Mouse (Mus musculus) intestine, postnatal 0 days (tissue): ENCODE measurements around the gene Sp2. TPM values are rescaled to one million over a fixed set of nuclear protein-coding genes. Genes with fewer than 3 reads are reported as not detected.

Experiments used
- ATAC-seq: fragments of 200-750 bp; cut with Nextera tagmentation; 2 replicates; pipeline ENCODE4 v1.8.0; 2017; ENCODE audit warnings: mild to moderate bottlenecking, moderate TSS enrichment, moderate library complexity
- H3K27ac ChIP-seq: fragments of 300-500 bp; sonication (generic); 2 replicates; pipeline ENCODE4 v1.5.1; 2014; ENCODE audit warnings: mild to moderate bottlenecking, low read depth, low read length, moderate library complexity
- H3K27me3 ChIP-seq: fragments of 300-500 bp; sonication (generic); replicated peaks from 2 replicates; pipeline ENCODE4 v1.6.1; 2014; ENCODE audit warnings: low read length, mixed read lengths; ENCODE audit not compliant: control insufficient read depth, insufficient read depth
- H3K36me3 ChIP-seq: fragments of 300-500 bp; sonication (generic); 2 replicates; pipeline ENCODE4 v1.6.1; 2014; ENCODE audit warnings: mild to moderate bottlenecking, moderate library complexity; ENCODE audit not compliant: control insufficient read depth, insufficient read depth
- H3K4me1 ChIP-seq: fragments of 300-500 bp; sonication (generic); replicated peaks from 2 replicates; pipeline ENCODE4 v1.6.1; 2014; ENCODE audit warnings: antibody characterized with exemption, low read length, mixed read lengths; ENCODE audit not compliant: control insufficient read depth, insufficient read depth
- H3K4me2 ChIP-seq: fragments of 300-500 bp; sonication (generic); replicated peaks from 2 replicates; pipeline ENCODE4 v1.6.1; 2014; ENCODE audit warnings: low read depth, mild to moderate bottlenecking, moderate library complexity
- H3K4me3 ChIP-seq: fragments of 300-500 bp; sonication (generic); 2 replicates; pipeline ENCODE4 v1.5.1; 2014; ENCODE audit warnings: low read depth, low read length
- H3K9ac ChIP-seq: fragments of 300-500 bp; sonication (generic); 2 replicates; pipeline ENCODE4 v1.6.1; 2014; ENCODE audit warnings: mild to moderate bottlenecking, low read depth, low read length
- H3K9me3 ChIP-seq: fragments of 300-500 bp; sonication (generic); 2 replicates; pipeline ENCODE4 v1.6.1; 2016; ENCODE audit warnings: mixed run types; ENCODE audit not compliant: control insufficient read depth
- CTCF ChIP-seq: sonication (generic); IDR thresholded peaks from 2 replicates; pipeline ENCODE4 v1.5.1; 2016; ENCODE audit warnings: low read depth, mild to moderate bottlenecking, control low read depth, antibody characterized with exemption, moderate library complexity
- WGBS: fragments of 180-500 bp; shearing (Covaris S2); extraction: QIAGEN DNeasy Blood & Tissue Kit; methylation state at CpG from one replicate; pipeline ENCODE4 v1.1.7; 2014; 5-methylcytosine and 5-hydroxymethylcytosine counted together
- polyA plus RNA-seq: library from polyadenylated mRNA; unstranded; fragments of >200 nt; fragmentation: Nextera tagmentation; extraction: Ambion mirVana; gene quantifications from 2 replicates; pipeline ENCODE4 v1.2.1, GENCODE M21; 2015

Gene Sp2
- polyA plus RNA-seq, 1 experiment from 2014 or later: 8.2 TPM

DNA sequence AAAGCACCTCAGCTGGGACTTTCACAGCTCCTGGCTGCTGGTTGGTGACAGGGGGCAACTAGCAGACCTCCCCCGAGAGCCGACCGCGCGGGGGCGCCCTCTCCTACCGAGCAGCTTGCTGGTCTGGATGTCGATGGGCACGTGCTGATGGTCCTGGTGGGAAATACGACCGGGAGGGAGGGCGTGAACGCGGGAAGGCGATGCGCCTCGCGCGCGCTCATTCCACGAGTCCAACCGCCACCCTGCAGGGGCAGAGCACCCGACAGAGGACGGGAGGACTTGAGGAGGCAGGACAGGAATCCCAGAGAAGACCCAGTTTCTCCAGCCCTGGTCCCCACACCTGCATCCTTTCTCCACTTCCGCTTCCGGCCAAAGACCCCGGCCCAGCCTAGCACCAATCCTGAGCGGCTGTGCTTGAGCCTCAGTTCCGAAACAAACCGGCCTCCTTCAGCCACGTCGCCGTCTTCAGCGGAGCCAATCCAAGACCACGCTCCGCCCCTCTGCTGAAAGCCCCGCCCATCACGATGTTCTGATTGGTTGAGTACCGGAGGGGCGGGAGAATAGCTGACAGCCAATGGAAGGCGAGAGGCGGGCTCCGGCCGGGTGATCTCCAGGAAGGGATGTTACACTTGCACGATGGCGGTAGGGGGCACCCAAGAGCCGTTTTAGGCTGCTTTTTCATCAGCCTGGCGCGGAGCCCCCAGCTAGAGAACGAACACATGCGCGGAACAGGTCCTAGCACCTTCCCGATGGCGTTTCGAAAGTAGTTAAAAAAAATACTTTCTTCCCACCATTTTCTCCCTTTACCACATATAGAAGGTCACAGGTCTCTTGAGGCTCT, 66.5 kb downstream of the Sp2 start, which contains the start of gene Cdk5rap3:
Gene Cdk5rap3 (minus strand): TSS at position 453 of the 841 bp plus-strand sequence.
- TF ChIP-seq CTCF: peak; percentile 94
- H3K27ac ChIP-seq: peak within 1 kb of the TSS; percentile 79
- under 1% methylated on average over 55 of the region's 55 CpGs for WGBS
- no peaks in the 10 kb centered on the region for H3K27me3 ChIP-seq
- peak within 1 kb of the TSS; percentile 62 for H3K4me3 ChIP-seq
- peak within 1 kb of the TSS; percentile 51 for H3K9ac ChIP-seq
- peak; percentile 93 for ATAC-seq
- H3K4me1 ChIP-seq: no peaks in the 10 kb centered on the region
- H3K9me3 ChIP-seq: no peaks in the 10 kb centered on the region
- H3K4me2 ChIP-seq: peak within 1 kb of the TSS; percentile 86
- peaks cover 10% of the 10 kb centered on the region; the same call in 1 of the 2 replicates for H3K36me3 ChIP-seq

DNA sequence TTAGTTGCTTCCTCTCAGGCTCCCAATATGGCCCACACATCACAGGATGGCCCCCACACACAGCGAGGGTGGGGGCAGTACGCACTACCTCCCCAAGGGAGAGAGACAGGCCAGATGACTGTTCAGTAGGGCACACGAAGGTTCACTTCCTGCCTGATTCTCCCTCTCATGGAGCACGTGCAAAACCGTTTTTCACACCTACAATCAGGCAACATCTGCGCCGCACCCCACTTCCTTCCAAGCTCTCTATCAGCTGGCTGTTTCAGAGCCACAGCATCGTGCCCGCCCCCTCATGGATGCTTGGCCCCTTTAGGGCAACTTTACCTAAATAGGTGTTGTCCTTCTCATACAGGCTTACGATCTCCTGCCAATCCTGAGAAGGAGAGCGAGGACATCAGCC, 70.1 kb downstream of the Sp2 start:
- Histone ChIP-seq H3K4me2 (no peak overlapping the region), H3K27ac (no peak overlapping the region), H3K4me3 (no peak overlapping the region), H3K36me3 (peaks cover 37% of the 10 kb centered on the region), H3K9me3 (no peaks in the 10 kb centered on the region), H3K9ac (no peak overlapping the region), H3K4me1 (no peaks in the 10 kb centered on the region), H3K27me3 (no peaks in the 10 kb centered on the region)
- ATAC-seq: no peak
- WGBS: 81% methylated on average over 11 of the region's 11 CpGs
- TF ChIP-seq CTCF: no peak

DNA sequence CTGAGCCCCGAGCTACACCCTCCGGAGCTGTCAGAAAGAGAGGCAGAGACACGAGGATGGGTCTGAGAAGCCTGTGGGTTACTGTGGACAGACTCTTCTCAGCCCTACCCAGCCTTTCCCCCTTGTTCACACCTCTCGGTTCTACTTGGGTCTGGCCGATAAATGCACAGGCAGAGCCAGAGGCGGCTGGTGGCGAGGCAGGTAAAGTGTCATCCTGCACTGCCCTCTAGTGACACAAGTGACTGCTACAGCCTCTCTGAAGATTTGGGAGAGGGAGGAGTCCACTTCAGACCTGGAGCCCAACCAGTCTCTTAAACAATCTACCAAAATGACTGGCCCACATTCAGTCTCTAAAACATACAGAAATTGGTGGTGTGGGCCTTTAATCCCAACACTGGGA, 72.8 kb downstream of the Sp2 start:
- H3K4me1 ChIP-seq: no peaks in the 10 kb centered on the region
- H3K9ac ChIP-seq: no peak overlapping the region
- ATAC-seq: peak; percentile 29; the same call in 1 of the 2 replicates
- H3K9me3 ChIP-seq: no peaks in the 10 kb centered on the region
- peak; percentile 89 for TF ChIP-seq CTCF
- peaks cover 44% of the 10 kb centered on the region for H3K36me3 ChIP-seq
- WGBS: 40% methylated on average over 7 of the region's 7 CpGs
- H3K27me3 ChIP-seq: no peaks in the 10 kb centered on the region
- H3K27ac ChIP-seq: no peak overlapping the region
- H3K4me2 ChIP-seq: no peak overlapping the region; the same call in 1 of the 2 replicates
- no peak overlapping the region for H3K4me3 ChIP-seq

DNA sequence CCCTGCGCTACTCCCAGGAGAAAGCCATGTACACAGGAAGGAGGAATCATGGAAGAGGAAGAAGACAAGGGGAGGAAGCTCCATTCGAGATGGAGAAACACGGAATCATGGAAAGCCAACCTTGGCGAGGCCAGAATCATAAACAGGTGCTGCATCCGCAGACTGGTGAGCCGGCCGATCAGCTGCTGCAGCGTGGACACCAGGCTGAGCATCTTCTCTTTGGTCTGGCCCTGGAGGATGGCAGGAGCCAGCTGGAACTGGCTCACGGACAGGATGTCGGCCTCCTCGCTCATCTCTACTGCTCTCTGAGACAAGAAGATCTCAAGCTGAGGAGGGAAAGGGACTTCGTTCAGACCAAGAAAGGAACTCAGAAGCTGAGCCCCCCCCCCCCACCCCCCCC, 74.2 kb downstream of the Sp2 start:
- no peak overlapping the region for H3K9ac ChIP-seq
- no peak overlapping the region for H3K27ac ChIP-seq
- TF ChIP-seq CTCF: no peak
- H3K4me2 ChIP-seq: no peak overlapping the region
- H3K9me3 ChIP-seq: no peaks in the 10 kb centered on the region
- ATAC-seq: no peak
- no peak overlapping the region for H3K4me3 ChIP-seq
- WGBS: 91% methylated on average over 12 of the region's 12 CpGs
- no peaks in the 10 kb centered on the region for H3K27me3 ChIP-seq
- H3K36me3 ChIP-seq: peaks cover 44% of the 10 kb centered on the region
- no peaks in the 10 kb centered on the region for H3K4me1 ChIP-seq

DNA sequence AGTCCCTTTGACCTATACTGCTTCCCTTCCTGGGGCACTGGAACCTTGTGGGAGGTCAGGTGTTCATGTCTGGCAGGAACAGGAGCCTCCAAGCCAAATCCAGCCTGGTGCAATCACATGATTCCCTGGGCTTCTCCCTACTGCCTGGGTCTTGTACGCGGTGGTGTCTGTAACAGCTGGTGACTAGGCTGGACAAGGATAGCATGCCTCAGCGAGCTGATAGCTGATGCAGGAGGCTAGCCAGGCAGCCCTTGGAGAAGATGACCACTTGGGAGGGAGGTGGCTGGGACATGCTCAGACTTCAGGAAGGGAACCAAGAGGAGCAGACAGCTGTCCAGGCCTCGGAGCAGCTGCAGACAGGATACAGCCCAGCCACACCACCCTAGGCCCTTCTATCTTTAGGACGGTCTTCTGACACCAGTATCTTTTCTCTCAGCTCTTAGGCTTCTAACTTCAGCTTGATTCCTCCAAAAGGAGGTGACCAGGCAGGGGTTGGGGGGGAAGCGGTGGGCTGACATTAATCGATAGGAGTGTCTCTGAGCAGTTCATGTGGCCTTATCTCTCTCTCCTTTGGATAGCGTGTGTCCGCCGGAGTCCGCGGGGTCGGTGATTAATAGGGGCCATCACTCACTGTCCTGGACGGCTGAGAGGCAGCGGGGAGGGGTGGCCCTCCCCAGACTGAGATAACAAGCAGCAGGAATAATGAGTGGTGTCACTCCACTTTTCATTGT, 76.2 kb downstream of the Sp2 start:
- no peak for ATAC-seq
- peaks cover 37% of the 10 kb centered on the region for H3K36me3 ChIP-seq
- H3K27ac ChIP-seq: no peak overlapping the region
- H3K9ac ChIP-seq: no peak overlapping the region
- H3K4me1 ChIP-seq: no peaks in the 10 kb centered on the region
- H3K9me3 ChIP-seq: no peaks in the 10 kb centered on the region
- TF ChIP-seq CTCF: no peak
- WGBS: 44% methylated on average over 15 of the region's 15 CpGs
- no peaks in the 10 kb centered on the region for H3K27me3 ChIP-seq
- H3K4me3 ChIP-seq: no peak overlapping the region
- H3K4me2 ChIP-seq: no peak overlapping the region

Other genes with a start within 250 kb of the Sp2 start
- gene Snx11, start 205.4 kb downstream of the Sp2 start, polyA plus RNA-seq: 12.0 and 15.0 TPM in 2 replicates
- 39.3 and 41.6 TPM in 2 replicates for gene Cbx1, start 193.8 kb downstream of the Sp2 start, polyA plus RNA-seq
- gene Nfe2l1, start 153.0 kb downstream of the Sp2 start, polyA plus RNA-seq: 31.6 and 35.0 TPM in 2 replicates
- 46.8 and 47.6 TPM in 2 replicates for gene Copz2, start 133.1 kb downstream of the Sp2 start, polyA plus RNA-seq
- 64.1 and 68.9 TPM in 2 replicates for gene Cdk5rap3, start 66.5 kb downstream of the Sp2 start, polyA plus RNA-seq
- 138 and 141 TPM in 2 replicates for gene Prr15l, start 54.9 kb downstream of the Sp2 start, polyA plus RNA-seq
- gene Pnpo, start 39.0 kb downstream of the Sp2 start, polyA plus RNA-seq: 145 and 158 TPM in 2 replicates
- 0.04 TPM in 1 of 2 replicates, not detected in the other for gene Sp6, start 30.4 kb upstream of the Sp2 start, polyA plus RNA-seq
- gene Scrn2, start 47.0 kb upstream of the Sp2 start, polyA plus RNA-seq: 24.1 and 24.5 TPM in 2 replicates
- 0.17 and 0.18 TPM in 2 replicates for gene Lrrc46, start 58.4 kb upstream of the Sp2 start, polyA plus RNA-seq
- 50.7 and 50.8 TPM in 2 replicates for gene Mrpl10, start 58.6 kb upstream of the Sp2 start, polyA plus RNA-seq
- 10.6 and 12.0 TPM in 2 replicates for gene Osbpl7, start 67.7 kb upstream of the Sp2 start, polyA plus RNA-seq
- gene Tbx21, start 132.4 kb upstream of the Sp2 start, polyA plus RNA-seq: 0.09 and 0.13 TPM in 2 replicates
- 1.7 and 2.4 TPM in 2 replicates for gene Tbkbp1, start 168.5 kb upstream of the Sp2 start, polyA plus RNA-seq
- gene Kpnb1, start 204.9 kb upstream of the Sp2 start, polyA plus RNA-seq: 17.5 and 18.1 TPM in 2 replicates